Mouse (Mus musculus): ENCODE measurements around the gene Clip3. TPM values are rescaled to one million over a fixed set of nuclear protein-coding genes. Genes with fewer than 3 reads are reported as not detected.

Clip3 gene
- total RNA-seq, 1 experiment from 2014 or later, result 26.9 TPM

DNA sequence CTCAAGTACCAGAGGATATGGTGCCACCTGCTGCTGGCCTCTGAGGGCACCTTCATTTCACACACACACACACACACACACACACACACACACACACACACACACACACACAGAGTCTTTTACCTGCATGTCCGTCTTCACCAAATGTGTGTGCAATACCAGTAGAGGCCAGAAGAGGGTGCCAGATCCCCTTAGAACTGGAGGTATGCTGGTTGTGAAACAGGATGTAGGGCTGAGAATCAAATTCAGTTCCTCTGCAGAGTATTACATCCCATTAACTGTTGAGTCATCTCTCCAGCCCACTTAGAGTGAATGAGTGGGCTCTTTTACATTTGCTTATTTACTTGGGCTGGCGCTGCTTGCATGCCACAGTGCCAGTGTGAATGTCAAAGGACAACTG is 33.8 kb downstream of the Clip3 start:
- DNase-seq, result peak; percentile 77

DNA sequence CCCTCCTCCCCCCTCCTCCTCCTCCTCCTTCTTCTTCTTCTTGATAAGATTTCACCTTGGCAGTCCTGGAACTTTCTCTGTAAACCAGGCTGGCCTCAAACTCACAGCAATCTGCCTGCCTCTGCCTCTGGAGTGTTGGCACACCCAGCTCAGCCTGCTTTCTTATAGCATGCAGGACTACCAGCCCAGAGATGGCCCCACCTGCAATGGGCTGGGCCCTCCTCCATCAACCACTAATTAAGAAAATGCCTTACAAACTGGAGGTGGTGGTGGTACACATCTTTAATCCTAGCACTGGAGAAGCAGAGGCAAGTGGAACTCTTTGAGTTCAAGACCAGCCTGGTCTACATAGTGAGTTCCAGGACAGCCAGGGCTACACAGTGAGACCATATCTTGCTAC is 34.9 kb downstream of the Clip3 start:
- no peak for DNase-seq

DNA sequence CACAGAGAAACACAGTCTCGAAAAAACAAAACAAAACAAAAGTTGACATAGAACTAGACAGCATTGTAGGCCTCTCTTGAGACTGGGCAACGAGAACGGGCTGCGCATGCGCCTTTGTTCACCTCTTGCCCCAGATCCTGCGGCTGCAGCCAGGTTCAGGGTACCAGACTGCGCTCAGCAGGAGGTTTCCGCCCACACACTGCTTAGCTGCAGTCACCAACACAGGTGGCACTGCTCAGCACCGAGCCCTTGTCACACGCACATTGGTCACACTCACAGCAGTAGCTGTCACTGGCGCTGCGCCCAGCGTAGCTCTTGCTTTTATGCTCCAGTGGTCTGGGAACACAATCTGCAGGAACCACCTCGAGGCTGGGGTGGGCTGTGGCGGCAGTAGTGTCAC is 35.6 kb downstream of the Clip3 start:
- DNase-seq, result no peak

DNA sequence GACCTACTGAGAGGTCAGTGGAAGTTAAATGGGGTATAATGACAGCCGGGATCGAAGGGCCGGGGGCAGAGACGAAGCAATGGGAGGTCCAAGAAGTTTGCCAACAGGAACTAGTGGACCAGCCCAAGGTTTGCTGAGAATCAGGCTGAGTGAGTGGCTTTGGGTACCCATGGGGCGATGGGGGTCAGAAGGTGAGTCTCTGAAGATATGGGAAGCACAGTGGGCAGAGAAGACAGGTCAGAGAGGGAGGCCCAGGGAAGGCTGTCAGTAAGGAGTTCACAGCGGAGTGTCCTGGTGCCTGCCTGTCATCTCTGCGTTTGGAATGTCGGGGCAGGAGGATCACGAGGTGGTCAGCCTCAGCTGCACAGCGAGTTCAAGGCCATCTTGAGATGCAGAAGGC is 36.9 kb downstream of the Clip3 start:
- no peak for DNase-seq

DNA sequence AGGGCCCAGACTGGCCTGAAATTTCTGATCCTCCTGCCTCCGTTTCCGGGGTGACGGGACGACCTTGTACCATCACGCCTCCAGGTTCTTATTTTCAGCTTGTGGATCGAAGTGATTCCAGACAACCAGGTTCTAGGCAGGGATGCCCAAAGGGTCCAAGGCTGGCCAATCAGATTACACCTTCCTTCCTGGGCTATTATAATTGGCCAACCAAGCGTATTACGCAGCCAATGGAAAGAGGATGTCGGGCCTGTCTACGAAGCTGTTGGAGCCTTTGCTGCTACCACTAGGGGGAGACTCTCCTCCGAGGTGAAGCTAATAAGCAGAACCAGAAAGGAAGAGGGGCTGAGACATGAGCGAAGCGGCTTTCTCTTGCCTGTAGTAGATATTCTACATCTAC is 40.4 kb downstream of the Clip3 start:
- peak; percentile 90 for DNase-seq

DNA sequence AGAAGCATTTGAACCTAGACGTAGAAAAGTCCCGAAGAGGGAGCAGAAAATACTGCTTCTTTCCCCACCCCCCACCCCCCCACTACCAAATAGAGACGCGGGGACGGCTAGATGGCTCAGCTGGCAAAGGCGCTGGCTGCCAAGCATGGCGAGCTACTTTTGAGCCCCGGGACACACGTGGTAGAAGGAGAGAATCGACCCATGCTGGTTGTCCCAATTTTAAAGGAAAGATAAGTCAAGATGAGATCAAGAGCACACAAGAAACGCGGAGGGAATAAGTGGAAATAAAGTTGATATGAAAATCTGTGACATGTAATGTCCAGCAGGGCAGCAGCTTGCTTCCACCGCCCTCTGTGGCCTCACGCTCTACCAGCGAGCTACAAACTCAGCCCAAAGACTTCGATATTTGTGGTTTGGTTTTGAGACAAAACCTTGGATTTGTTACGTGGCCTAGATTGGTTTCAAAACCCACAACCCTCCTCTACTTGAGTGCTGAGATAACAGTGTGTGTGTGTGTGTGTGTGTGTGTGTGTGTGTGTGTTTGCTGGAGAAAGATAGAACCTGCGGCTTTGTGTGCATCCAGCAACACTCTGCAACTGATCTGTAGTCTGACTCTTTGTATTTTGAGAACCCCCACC is 41.2 kb downstream of the Clip3 start:
- DNase-seq, result no peak

DNA sequence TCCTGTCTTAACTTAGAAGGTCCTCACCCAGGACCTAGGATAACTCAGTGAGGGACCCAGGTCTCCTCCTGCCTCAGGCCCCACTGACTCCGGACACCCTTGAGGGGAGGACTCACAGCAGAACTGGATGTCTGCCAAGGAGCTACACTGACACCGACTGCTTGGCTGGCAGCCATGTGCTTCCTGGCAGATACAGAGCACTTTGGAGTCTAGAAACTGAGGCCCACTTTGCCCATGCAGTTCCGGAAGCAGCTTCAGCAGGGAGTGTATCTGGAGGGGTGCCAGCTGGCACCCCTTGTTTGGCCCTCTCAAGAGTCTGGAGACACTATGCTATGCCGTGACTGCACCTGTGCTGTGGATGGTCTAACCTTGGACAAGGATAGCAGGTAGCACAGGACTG is 41.9 kb downstream of the Clip3 start:
- DNase-seq, result peak; percentile 90

DNA sequence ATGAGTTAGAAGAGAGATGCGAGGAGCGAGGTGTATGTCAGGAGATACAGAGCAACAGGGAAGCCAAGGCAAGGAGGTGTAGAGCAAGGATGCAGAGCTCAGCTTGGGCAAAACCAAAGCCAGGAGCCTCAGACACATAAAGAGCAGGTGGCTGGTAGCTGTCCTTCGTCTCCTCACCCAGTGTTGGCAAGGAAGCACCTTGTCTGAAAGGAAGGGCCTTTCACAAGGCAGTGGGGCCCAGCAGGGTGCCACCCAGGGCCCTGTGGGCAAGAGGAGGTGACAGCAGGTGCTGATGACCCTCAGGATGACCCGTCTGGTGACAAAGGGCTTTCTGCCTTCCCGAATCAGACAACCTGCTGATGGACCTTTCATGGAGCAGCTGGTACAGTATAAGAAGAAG is 43.0 kb downstream of the Clip3 start:
- DNase-seq, result no peak

DNA sequence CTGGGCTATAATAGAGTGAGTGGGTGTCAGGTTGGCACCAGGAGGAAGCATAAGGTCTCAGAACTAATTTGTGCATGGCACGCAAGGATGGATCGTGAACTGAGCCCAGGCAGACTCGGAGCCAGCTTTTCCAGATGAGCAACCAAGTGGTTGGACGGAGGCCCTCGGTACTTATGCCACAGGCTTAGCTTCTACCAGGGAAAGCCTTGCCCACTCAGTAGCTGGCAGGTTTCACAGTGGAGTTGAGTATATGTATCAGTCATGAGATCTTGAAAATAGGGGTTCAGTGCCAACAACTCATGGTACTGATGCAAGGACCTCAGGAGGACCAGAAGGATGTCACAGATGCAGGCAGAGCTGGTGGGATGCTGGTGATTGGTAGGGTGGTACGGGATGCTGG is 44.2 kb downstream of the Clip3 start:
- no peak for DNase-seq

DNA sequence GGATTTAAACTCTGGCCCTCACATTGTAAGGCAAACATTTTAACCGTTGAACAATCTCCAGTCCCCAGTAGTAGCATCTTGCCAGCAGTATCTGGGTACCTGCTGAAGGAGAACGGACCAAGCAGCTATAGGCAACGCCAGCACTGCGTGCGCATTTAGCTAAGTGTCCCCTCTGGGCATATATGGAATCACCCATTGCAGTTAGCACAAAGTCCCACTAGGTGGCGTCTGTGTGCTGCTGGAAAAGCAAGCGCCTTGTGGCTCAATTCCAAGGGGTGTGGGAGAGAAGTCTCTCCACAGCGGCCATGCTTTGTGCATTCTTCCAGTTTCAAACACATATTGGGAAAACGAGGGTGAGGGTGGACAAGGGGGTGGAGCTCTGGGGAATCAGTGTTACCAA is 44.9 kb downstream of the Clip3 start:
- peak; percentile 92 for DNase-seq

DNA sequence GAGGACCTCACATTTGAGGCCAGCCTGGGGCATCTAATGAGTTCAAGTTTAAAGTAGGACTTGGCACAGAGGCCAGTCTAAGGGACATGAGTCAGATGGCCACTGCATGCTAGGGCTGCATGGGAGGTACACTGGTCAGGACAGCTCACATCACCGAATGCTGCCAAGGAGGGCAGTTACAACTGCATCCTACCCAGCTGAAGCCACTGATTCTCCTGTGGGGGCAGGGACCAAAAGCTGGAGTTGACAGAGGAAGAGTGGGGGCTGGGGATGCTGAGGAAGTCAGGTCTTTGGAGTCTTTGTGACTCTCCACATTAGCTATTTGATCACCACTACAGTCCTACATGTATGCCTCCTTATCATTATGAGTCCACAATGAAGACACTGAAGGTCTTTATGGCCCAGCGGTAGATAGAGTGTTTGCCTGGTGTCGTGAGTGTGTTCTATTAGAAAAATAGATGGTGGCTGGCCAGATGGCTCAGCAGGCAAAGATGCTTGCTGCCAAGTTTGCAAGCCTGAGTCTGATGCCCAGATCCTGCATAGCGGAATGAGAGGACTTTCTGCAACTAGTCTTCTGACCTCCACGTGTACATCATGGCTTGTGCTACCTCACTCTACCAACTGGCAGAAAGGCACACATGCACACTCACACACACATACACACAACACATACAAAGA is 48.0 kb downstream of the Clip3 start:
- DNase-seq, result no peak

DNA sequence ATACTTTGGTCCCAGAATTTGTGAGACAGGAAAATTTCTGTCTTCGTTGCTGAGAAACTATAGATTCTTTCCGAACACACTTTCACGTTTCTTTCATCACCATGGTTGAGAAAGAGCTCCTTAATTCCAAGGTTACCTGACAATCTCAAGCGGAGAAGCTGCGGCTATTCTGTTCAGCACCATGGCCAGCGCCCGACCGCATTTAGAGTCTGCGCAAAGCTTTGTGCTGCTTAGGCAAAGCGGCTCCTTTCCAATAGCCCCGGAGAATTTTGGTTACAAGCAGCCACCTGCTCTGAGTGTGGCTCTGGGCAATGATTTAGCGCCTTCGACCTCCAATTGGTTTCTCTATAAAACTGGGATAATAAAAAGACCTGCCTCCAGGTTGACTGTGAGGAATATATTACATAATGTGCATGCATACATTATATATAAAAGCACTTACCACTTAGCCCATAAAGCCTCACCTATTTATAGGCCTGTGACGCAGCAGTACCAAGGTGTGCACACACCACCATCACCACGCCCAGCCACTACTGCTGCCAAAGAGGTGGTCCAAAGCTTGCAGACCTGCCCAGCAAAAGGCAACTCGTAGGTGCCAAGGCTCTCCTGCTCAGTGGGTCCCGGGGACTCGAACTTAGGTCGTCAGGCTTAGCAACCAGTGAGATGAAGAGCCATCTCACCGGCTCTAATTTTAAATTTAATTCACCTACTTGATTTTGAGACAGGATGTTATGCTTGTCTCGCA is 55.3 kb downstream of the Clip3 start:
- peak; percentile 84 for DNase-seq

DNA sequence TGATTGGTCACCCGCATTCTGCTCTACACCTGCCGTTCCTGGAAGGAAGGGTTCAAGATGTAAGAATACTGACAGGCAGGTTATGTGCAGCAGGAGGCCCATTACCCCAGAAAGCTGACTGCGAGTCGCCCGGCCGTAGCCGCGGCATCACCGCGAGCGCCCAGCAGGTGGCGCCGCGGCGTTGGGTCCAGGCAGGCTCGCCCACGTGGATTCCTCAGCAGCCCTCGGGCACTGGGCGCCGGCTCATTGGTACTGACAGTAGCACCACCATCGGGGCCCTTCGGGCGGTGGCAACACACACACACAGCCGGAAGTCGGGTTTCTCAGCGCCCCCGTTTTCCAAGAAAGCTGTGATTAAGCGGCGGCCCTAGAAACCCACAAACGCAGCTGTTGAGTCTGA is 56.3 kb downstream of the Clip3 start:
- peak; percentile 83 for DNase-seq

DNA sequence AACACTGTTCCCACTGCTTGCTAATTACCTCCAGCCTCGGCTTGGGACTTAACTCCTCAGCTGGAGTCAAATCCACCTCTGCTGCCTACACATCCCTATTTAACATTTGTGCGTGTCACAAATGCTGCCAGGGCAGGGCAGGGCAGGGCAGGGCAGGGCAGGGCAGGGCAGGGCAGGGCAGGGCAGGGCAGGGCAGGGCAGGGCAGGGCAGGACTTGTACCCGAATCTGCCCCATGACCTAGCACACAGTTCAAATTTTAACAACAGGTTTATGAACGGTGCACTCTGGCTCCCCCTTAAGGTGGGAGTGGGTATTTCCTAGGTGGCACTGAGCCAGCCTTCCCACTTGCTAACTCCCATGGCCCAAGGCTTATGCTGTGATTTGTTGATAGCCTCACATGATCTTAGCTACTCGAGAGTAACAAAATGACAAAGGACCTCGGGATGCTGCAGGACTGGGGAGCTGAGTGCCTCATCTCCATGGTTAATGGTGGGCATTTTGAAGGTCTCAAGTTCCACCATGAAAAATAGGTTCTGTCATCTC is 61.8 kb downstream of the Clip3 start:
- peak; percentile 88 for DNase-seq

DNA sequence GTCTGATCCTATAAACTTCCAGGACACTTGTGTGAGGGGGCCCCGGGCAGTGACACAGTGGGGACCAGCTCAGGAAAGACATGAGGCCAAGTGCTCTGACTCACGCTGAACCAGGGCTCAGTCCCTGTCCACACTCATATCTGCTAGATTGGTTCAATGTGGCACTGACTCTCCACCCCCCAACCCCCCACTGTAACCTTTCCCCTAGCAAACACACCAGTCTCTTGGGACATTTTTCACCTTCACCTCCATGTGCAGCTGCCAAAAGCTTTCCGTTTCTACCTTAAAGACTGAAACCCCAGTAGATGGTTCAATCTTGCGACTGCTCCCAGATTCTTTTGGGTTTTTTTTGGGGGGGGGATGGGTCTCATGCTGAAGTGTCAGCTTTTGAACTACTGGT is 62.5 kb downstream of the Clip3 start:
- peak; percentile 34 for DNase-seq

Other genes starting within 250 kb of the Clip3 start
- gene Zfp14, start 240.3 kb upstream of the Clip3 start, total RNA-seq (2021), result 2.0 and 3.7 TPM in 2 replicates
- gene Zfp82, start 218.8 kb upstream of the Clip3 start, total RNA-seq (2021), result 2.7 TPM in 1 of 2 replicates, not detected in the other
- 0.45 and 1.4 TPM in 2 replicates for gene Gm26920, start 201.3 kb upstream of the Clip3 start, total RNA-seq (2021)
- 1.6 and 2.5 TPM in 2 replicates for gene Zfp566, start 201.2 kb upstream of the Clip3 start, total RNA-seq (2021)
- 36.9 and 45.6 TPM in 2 replicates for gene Zfp260, start 197.0 kb upstream of the Clip3 start, total RNA-seq (2021)
- 3.9 and 5.7 TPM in 2 replicates for gene Zfp382, start 169.8 kb upstream of the Clip3 start, total RNA-seq (2021)
- gene Zfp146, start 122.0 kb upstream of the Clip3 start, total RNA-seq (2021), result 57.8 and 63.1 TPM in 2 replicates
- gene Cox7a1, start 107.6 kb upstream of the Clip3 start, total RNA-seq (2021), result 1,359 and 1,375 TPM in 2 replicates
- 526 and 534 TPM in 2 replicates for gene Capns1, start 92.9 kb upstream of the Clip3 start, total RNA-seq (2021)
- gene Polr2i, start 59.8 kb upstream of the Clip3 start, total RNA-seq (2021), result 95.5 and 99.4 TPM in 2 replicates
- gene Tbcb, start 59.5 kb upstream of the Clip3 start, total RNA-seq (2021), result 67.7 and 75.4 TPM in 2 replicates
- gene Ovol3, start 56.0 kb upstream of the Clip3 start, total RNA-seq (2021), result not detected in 2 replicates
- gene Thap8, start 11.6 kb upstream of the Clip3 start, total RNA-seq (2021), result 0.33 and 0.38 TPM in 2 replicates
- gene Wdr62, start 11.3 kb upstream of the Clip3 start, total RNA-seq (2021), result 12.3 and 15.0 TPM in 2 replicates
- gene Alkbh6, start 17.0 kb downstream of the Clip3 start, total RNA-seq (2021), result 51.4 and 56.3 TPM in 2 replicates
- 23.5 and 30.2 TPM in 2 replicates for gene Syne4, start 23.1 kb downstream of the Clip3 start, total RNA-seq (2021)
- gene E130208F15Rik, start 30.0 kb downstream of the Clip3 start, total RNA-seq (2021), result 2.2 and 3.6 TPM in 2 replicates
- 15.0 and 19.6 TPM in 2 replicates for gene Sdhaf1, start 32.2 kb downstream of the Clip3 start, total RNA-seq (2021)
- gene Lrfn3, start 71.0 kb downstream of the Clip3 start, total RNA-seq (2021), result 15.6 and 16.2 TPM in 2 replicates
- 19.9 and 30.9 TPM in 2 replicates for gene Tyrobp, start 122.0 kb downstream of the Clip3 start, total RNA-seq (2021)
- 7.1 TPM in 1 of 2 replicates, not detected in the other for gene Hcst, start 128.1 kb downstream of the Clip3 start, total RNA-seq (2021)
- gene Nfkbid, start 130.0 kb downstream of the Clip3 start, total RNA-seq (2021), result 2.8 and 3.9 TPM in 2 replicates
- 21.3 and 28.3 TPM in 2 replicates for gene Aplp1, start 153.8 kb downstream of the Clip3 start, total RNA-seq (2021)
- gene Kirrel2, start 166.0 kb downstream of the Clip3 start, total RNA-seq (2021), result not detected in 2 replicates
- 0.11 TPM in 1 of 2 replicates, not detected in the other for gene Nphs1, start 166.6 kb downstream of the Clip3 start, total RNA-seq (2021)
- gene Prodh2, start 201.9 kb downstream of the Clip3 start, total RNA-seq (2021), result 2.6 and 33.4 TPM in 2 replicates
- 8.3 and 8.9 TPM in 2 replicates for gene Arhgap33, start 243.3 kb downstream of the Clip3 start, total RNA-seq (2021)